Comparison of ENCODE assay signal across 12 mouse cellular contexts in genomic region chr17:25808028-25808427, GRCm38 (mm10). TPM values are rescaled to one million over a fixed set of nuclear protein-coding genes. Genes with fewer than 3 reads are reported as not detected.
DNase-seq lines count a peak whose midpoint lies in the region; ATAC-seq and TF ChIP-seq lines count a peak whose summit lies in the region.
"Had no signal": no experiment of that assay in that cellular context is flagged by ENCODE, and none has a peak within 500 bp of the region (broad histone marks: within the 10 kb centered on the region; RNA-seq: fewer than 3 reads in every experiment).

No protein-coding gene starts in this region.

- no peak for ATAC-seq in heart, embryonic 14.5 days (ENCODE audit: insufficient number of reproducible peaks, insufficient read depth, low FRiP score, low read depth)
- ATAC-seq in hindbrain, embryonic 12.5 days (ENCODE audit: low FRiP score): no peak
- no peak for ATAC-seq in midbrain, embryonic 13.5 days

- no peak overlapping the region for H3K9ac ChIP-seq in heart, embryonic 14.5 days (ENCODE audit: low read length)
- peak overlapping the region; percentile 92 for H3K9ac ChIP-seq in hindbrain, embryonic 12.5 days
- peak overlapping the region; percentile 96 for H3K9ac ChIP-seq in midbrain, embryonic 13.5 days (replicated peaks)

- 36% methylated on average over 5 of the region's 5 CpGs for WGBS in heart, embryonic 14.5 days
- WGBS in hindbrain, embryonic 12.5 days: 38% methylated on average over 5 of the region's 5 CpGs
- 32% methylated on average over 5 of the region's 5 CpGs for WGBS in midbrain, embryonic 13.5 days

- intact Hi-C loops in heart, postnatal 36 days (cut with DNase I): no loop called here

- peaks cover 4 to 10% of the 10 kb centered on the region in 2 experiments; a peak in 2 of 4 replicates for H3K4me1 ChIP-seq in heart, embryonic 14.5 days (ENCODE audit: control insufficient read depth in 2 of 2, insufficient read depth in 2 of 2, low read length in 2 of 2)
- peaks cover 13% of the 10 kb centered on the region for H3K4me1 ChIP-seq in cortical plate, adult 2 months (ENCODE audit: control insufficient read depth, insufficient read depth, low read length)
- H3K4me1 ChIP-seq in hindbrain, embryonic 12.5 days: peaks cover 47% of the 10 kb centered on the region
- peaks cover 52% of the 10 kb centered on the region for H3K4me1 ChIP-seq in midbrain, embryonic 13.5 days (replicated peaks)

- peak overlapping the region; percentile 96 for H3K4me2 ChIP-seq in heart, embryonic 14.5 days (ENCODE audit: low read length)
- H3K4me2 ChIP-seq in hindbrain, embryonic 12.5 days (replicated peaks): peak overlapping the region; percentile 84
- peak overlapping the region; percentile 88 for H3K4me2 ChIP-seq in midbrain, embryonic 13.5 days (replicated peaks)

- H3K27me3 ChIP-seq in heart, embryonic 14.5 days (ENCODE audit: control insufficient read depth, insufficient read depth, low read length): peaks cover 52% of the 10 kb centered on the region
- peaks cover 16% of the 10 kb centered on the region for H3K27me3 ChIP-seq in hindbrain, embryonic 12.5 days
- H3K27me3 ChIP-seq in midbrain, embryonic 13.5 days: peaks cover 6% of the 10 kb centered on the region; the same call in 1 of the 2 replicates

- TF ChIP-seq CTCF in cortical plate, adult 2 months (IDR thresholded peaks at IDR 0.05; ENCODE audit: extremely low read depth, insufficient read depth, low read length): no peak

- no peaks in the 10 kb centered on the region for H3K9me3 ChIP-seq in heart, embryonic 14.5 days (ENCODE audit: control insufficient read depth, low read length)
- H3K9me3 ChIP-seq in hindbrain, embryonic 12.5 days (replicated peaks): no peaks in the 10 kb centered on the region
- H3K9me3 ChIP-seq in midbrain, embryonic 13.5 days: no peaks in the 10 kb centered on the region

- H3K27ac ChIP-seq in heart, embryonic 14.5 days (replicated peaks in 1 of 2; ENCODE audit: control insufficient read depth in 1 of 2, insufficient read depth in 1 of 2, low read depth in 2 of 2, low read length in 2 of 2): no peak overlapping the region
- peak overlapping the region; percentile 58; the same call in 1 of the 2 replicates for H3K27ac ChIP-seq in cortical plate, adult 2 months (ENCODE audit: insufficient read depth, low read length)
- peak overlapping the region; percentile 98 for H3K27ac ChIP-seq in hindbrain, embryonic 12.5 days
- peak overlapping the region; percentile 99 for H3K27ac ChIP-seq in midbrain, embryonic 13.5 days

- no peaks in the 10 kb centered on the region for H3K36me3 ChIP-seq in heart, embryonic 14.5 days (ENCODE audit: control insufficient read depth, insufficient read depth, low read length)
- H3K36me3 ChIP-seq in hindbrain, embryonic 12.5 days: no peaks in the 10 kb centered on the region
- no peaks in the 10 kb centered on the region for H3K36me3 ChIP-seq in midbrain, embryonic 13.5 days

- peak overlapping the region in 1 of 2 experiments; percentile 64; a peak in 1 of 4 replicates for H3K4me3 ChIP-seq in heart, embryonic 14.5 days (ENCODE audit: control insufficient read depth in 1 of 2, insufficient read depth in 1 of 2, low read depth in 1 of 2, low read length in 2 of 2)
- H3K4me3 ChIP-seq in cortical plate, adult 2 months (ENCODE audit: insufficient read depth, low read length): peak overlapping the region; percentile 99
- H3K4me3 ChIP-seq in hindbrain, embryonic 12.5 days: peak overlapping the region; percentile 86
- H3K4me3 ChIP-seq in midbrain, embryonic 13.5 days (replicated peaks): peak overlapping the region; percentile 88

- DNase-seq in heart, postnatal 36 days: no peak
- no peak for DNase-seq in layer of hippocampus, adult 9-11 months
- no peak for DNase-seq in adrenal gland, adult (ENCODE audit: inconsistent age in 2 of 2, low spot score in 1 of 2)
- DNase-seq in urinary bladder, postnatal 25 days (ENCODE audit: low spot score): no peak

- TF ChIP-seq POLR2A in cortical plate, adult 2 months (IDR thresholded peaks at IDR 0.05; ENCODE audit: extremely low read depth, insufficient read depth, low read length): no peak

RNA-seq across cellular contexts. Expression of gene Fbxl16, which starts 0.9 kb away (rescaled TPM):
- polyA plus RNA-seq in heart, embryonic 14.5 days (2014; fragmentation: Nextera tagmentation; extraction: Ambion mirVana): 0.85 and 1.1 TPM in 2 replicates
- total RNA-seq in heart, postnatal 36 days (2021): 1 to 10 TPM; 1.2 to 1.5 TPM
- 670 and 731 TPM in 2 replicates for polyA plus RNA-seq in cortical plate, adult 2 months (2012; rRNA removed)
- 22.8 and 23.5 TPM in 2 replicates for polyA plus RNA-seq in hindbrain, embryonic 12.5 days (2016; fragmentation: Nextera tagmentation; extraction: Ambion mirVana)
- polyA plus RNA-seq in midbrain, embryonic 13.5 days (2015; fragmentation: Nextera tagmentation; extraction: Ambion mirVana): 32.4 and 35.2 TPM in 2 replicates

RNA-seq across cellular contexts. Expression of gene Metrn, which starts 11.1 kb away (rescaled TPM):
- polyA plus RNA-seq in heart, embryonic 14.5 days (2014; fragmentation: Nextera tagmentation; extraction: Ambion mirVana): 3.3 and 10.1 TPM in 2 replicates
- total RNA-seq in heart, postnatal 36 days (2021): 10 to 100 TPM; 64.3 to 72.0 TPM
- polyA plus RNA-seq in cortical plate, adult 2 months (2012; rRNA removed): 134 and 141 TPM in 2 replicates
- 62.2 and 71.0 TPM in 2 replicates for polyA plus RNA-seq in hindbrain, embryonic 12.5 days (2016; fragmentation: Nextera tagmentation; extraction: Ambion mirVana)
- 32.1 and 36.6 TPM in 2 replicates for polyA plus RNA-seq in midbrain, embryonic 13.5 days (2015; fragmentation: Nextera tagmentation; extraction: Ambion mirVana)

RNA-seq across cellular contexts. Expression of gene AC134908.4, which starts 12.6 kb away (rescaled TPM):
- polyA plus RNA-seq in heart, embryonic 14.5 days (2014; fragmentation: Nextera tagmentation; extraction: Ambion mirVana): not detected in 2 replicates
- total RNA-seq in heart, postnatal 36 days (2021): under 1 TPM in 1 of 2 experiments, not detected in 1; 0.46 TPM
- 2.3 and 4.0 TPM in 2 replicates for polyA plus RNA-seq in cortical plate, adult 2 months (2012; rRNA removed)
- polyA plus RNA-seq in hindbrain, embryonic 12.5 days (2016; fragmentation: Nextera tagmentation; extraction: Ambion mirVana): 0.98 TPM in 1 of 2 replicates, not detected in the other
- polyA plus RNA-seq in midbrain, embryonic 13.5 days (2015; fragmentation: Nextera tagmentation; extraction: Ambion mirVana): not detected in 2 replicates
- total RNA-seq: adrenal gland, adult 8-10 months; common myeloid progenitor, adult 5-6 weeks; heart, postnatal 10 days had no signal
- polyA plus RNA-seq: liver, embryonic 16.5 days had no signal

RNA-seq across cellular contexts. Expression of gene Fam173a, which starts 15.3 kb away (rescaled TPM):
- polyA plus RNA-seq in heart, embryonic 14.5 days (2014; fragmentation: Nextera tagmentation; extraction: Ambion mirVana): 58.4 and 76.0 TPM in 2 replicates
- total RNA-seq in heart, postnatal 36 days (2021): 10 to 100 TPM; 39.2 to 39.7 TPM
- 152 and 159 TPM in 2 replicates for polyA plus RNA-seq in cortical plate, adult 2 months (2012; rRNA removed)
- polyA plus RNA-seq in hindbrain, embryonic 12.5 days (2016; fragmentation: Nextera tagmentation; extraction: Ambion mirVana): 69.7 and 76.0 TPM in 2 replicates
- polyA plus RNA-seq in midbrain, embryonic 13.5 days (2015; fragmentation: Nextera tagmentation; extraction: Ambion mirVana): 89.8 and 93.0 TPM in 2 replicates

RNA-seq across cellular contexts. Expression of gene Wdr24, which starts 15.4 kb away (rescaled TPM):
- 15.2 and 17.3 TPM in 2 replicates for polyA plus RNA-seq in heart, embryonic 14.5 days (2014; fragmentation: Nextera tagmentation; extraction: Ambion mirVana)
- total RNA-seq in heart, postnatal 36 days (2021): 10 to 100 TPM; 10.5 to 11.4 TPM
- 36.4 and 40.0 TPM in 2 replicates for polyA plus RNA-seq in cortical plate, adult 2 months (2012; rRNA removed)
- polyA plus RNA-seq in hindbrain, embryonic 12.5 days (2016; fragmentation: Nextera tagmentation; extraction: Ambion mirVana): 25.9 and 27.0 TPM in 2 replicates
- 31.1 and 31.2 TPM in 2 replicates for polyA plus RNA-seq in midbrain, embryonic 13.5 days (2015; fragmentation: Nextera tagmentation; extraction: Ambion mirVana)

Comparison
In these comparisons a context has a peak if more than half of its experiments do, and no peak if none do; other contexts are left out.
1. H3K27ac ChIP-seq: peak in cortical plate, adult 2 months (single experiment), hindbrain, embryonic 12.5 days (single experiment) and midbrain, embryonic 13.5 days (single experiment); none in heart, embryonic 14.5 days (0 of 2).
2. RNA of gene Fbxl16, which starts 0.9 kb away (polyA plus RNA-seq): 670 to 731 TPM in cortical plate, adult 2 months; 32.4 to 35.2 TPM in midbrain, embryonic 13.5 days, 22.8 to 23.5 TPM in hindbrain, embryonic 12.5 days and 0.85 to 1.1 TPM in heart, embryonic 14.5 days; every median in the first group is over 10 times any median in the second.
3. Peak in every context shown above with its lines, with median percentiles within 50 percentile points of each other: H3K4me2 ChIP-seq.